Mouse (Mus musculus) c-Kit-positive CD71-negative TER-119-negative erythroid progenitor cells, embryonic 14.5 days (primary cell): ENCODE data around the gene Ppp1r9a.

ENCODE experiments used
- DNase-seq: peaks from one replicate; pipeline ENCODE4 v3.0.0-alpha.2; 2013; ENCODE audit warnings: low read depth

Ppp1r9a gene

DNA sequence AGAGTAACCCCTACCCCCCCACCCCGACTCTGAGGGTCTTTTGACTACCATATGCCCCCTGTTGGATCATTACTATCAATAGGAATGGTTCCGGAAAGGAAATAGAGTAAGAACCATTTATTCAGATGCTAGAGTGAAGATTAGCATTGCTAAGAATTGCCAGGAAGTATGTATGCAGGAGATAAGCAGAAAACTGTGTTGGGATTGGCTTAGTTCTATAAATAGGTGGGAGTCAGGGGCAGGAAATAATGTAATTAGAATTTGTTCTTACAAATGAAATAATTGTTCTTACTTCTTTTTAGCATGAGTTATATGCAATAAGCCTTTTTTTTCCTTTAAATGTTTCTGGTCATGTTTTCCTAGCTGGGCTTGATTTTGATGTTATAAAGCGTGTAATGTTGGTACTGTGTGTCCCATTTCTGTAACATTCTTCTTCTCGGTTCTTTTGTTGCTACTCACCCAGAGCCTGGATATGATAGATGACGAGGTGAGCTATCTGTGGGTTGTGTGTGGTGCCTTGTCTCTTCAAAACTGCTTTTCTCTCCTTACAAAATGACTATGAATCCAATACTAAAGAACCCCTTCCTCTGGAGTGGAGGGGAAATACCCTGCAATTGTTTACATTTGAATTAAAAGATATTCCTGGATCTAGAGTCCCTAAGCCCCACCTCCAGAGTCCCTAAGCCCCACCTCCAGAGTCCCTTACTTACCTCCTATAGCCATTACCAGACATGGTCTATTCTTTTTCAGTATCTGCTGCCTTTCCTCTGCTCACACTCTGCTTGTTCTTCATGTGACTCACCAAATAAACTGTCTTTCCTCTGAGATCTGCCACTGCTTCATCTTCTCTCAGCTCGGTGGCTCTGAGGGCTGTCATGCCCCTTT, 254.1 kb downstream of the Ppp1r9a start:
- no peak for DNase-seq

DNA sequence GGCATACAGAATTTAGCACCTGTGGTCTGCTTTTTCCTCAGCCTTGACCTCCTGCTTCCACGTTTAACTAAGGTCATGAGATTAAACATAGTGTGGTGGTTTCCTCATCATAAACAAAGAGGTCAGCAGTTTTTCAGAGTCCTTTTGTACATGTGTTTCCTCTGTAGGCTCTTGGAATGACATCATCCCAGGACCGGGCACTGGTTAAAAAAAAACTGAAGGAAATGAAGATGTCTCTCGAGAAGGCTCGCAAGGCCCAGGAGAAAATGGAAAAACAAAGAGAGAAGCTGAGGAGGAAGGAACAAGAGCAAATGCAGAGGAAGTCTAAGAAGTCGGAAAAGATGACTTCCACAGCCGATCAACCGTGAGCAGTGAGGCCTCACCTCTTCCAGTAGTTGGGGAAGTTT, 256.7 kb downstream of the Ppp1r9a start:
- DNase-seq, result no peak

DNA sequence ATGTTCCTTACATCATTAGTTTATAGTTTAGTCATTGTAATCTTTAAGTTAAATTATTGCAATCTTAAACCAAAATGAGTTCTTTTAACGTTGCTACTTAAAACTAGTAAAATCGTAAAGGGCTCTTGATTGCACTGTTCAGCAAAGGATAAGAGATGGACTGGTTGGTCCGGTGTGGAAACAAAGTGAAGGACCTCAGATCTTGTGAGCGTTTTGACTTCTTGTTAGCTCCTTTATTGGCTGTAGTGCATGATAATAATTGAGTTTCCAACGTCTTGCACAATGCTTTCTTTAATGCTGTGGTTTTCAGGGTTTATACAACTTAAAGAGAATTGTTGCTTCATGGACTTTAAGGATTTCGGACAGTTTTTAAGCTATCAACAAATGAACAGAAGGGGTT, 259.3 kb downstream of the Ppp1r9a start:
- no peak for DNase-seq

DNA sequence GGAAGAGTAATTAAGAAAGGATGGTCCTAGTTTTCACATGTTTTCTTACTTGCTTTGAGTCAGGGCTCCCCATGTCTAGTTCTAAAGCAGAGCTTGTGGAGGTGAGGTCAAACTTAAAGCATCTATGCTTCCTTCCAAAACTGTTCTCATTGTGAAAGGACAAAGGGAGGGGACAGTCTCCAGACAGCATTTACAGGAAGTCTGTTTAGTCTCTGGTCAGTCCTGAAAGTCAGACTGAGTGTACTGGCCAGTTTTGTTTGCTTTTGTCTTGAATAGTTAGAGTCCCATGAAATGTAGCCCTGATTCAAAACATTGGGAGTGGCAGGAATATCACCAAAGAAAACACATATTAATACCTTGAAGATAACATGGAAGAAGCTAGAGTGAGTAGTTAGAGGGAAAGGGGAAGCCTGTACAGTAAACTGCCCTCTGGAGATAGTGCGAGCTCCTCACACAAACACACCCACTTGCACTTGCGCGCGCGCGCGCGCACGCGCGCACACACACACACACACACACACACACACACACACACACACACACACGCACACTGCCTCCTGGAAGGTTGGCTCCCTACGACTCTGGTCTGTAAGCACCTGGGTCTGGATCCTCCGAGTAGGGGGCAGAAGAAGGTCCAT, 260.9 kb downstream of the Ppp1r9a start:
- DNase-seq, result no peak

DNA sequence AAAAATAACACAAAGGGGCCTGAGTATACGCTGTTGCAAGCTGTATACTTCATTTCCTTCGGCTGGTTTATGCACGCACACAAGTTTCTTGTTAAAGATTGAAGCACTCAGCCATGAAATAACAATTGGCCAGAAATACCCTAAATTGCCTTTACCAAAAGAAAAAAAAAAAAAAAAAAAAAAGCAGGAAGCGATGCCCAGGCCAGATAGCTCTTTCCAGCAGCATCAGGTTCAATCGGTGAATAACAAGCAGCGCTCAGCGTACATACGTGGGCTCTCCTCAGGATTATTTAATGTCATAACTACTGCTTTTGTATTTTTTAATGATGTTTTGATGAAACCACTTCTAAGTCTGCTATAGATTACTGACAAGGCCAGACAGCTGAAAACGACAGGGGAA, 262.1 kb downstream of the Ppp1r9a start:
- no peak for DNase-seq

DNA sequence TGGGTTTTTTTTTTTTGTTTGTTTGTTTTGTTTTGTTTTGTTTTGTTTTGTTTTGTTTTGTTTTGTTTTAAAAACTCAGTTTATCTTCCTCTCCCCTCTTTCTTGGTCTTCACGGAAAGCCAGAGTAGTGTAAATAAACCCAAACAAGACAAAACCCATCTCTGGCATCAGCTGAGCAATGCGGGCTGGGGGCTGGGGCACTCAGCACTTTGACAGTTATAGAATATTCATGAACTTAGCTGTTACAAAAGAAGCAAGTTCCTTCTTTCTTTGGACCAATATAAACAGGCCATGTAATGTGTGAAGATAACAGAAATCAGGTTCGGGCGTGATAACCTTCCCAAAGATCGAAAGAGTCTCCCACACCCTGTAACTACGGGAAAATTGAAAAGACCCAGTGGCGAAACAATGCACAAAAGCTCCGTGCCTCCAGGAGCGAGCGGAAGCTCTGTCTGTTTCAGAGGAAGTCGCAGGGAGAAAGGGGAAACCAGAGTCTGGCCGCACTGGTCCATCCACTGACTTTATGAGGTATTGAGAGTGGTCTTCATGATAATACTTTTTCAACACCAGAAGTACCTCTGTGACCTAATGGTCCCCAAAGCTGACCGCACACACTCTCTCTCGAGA, 264.4 kb downstream of the Ppp1r9a start:
- DNase-seq, result no peak

DNA sequence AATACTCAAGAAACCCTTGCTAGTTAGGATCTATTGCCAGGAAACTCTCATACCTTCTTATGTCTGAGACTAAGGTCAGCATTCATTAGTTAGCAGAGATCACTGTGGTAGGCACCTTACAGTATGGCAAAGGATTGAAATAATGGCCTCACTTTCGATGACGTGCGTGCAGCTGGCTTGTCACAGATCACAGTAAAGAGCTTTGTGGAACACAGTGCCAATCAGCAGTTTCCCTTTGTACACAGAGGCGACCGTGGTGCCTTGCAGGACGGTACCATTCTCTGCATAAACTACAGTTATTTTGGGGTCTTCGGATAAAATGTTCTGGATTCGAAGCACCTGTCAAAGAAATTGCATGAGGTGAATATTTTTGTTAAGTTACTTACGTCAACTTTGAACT, 265.4 kb downstream of the Ppp1r9a start:
- DNase-seq, result no peak

DNA sequence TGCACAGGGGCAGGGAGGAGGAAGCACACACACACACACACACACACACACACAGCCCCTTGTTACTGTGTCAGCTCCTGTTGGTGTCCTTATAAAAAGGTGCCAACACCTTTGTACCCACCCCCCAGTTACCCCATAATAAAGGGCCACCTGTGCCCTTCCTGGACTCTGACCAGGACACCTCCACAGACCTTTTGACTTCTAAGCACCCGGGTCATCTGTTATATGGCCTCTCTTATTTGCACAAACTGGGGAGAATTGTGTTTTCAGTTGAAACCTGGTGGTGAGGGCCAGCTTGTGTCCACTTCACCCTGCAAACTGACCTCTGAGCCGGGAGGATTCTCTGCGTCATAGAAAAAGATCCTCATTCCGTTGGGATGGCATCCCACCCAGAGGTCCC, 268.7 kb downstream of the Ppp1r9a start:
- no peak for DNase-seq

DNA sequence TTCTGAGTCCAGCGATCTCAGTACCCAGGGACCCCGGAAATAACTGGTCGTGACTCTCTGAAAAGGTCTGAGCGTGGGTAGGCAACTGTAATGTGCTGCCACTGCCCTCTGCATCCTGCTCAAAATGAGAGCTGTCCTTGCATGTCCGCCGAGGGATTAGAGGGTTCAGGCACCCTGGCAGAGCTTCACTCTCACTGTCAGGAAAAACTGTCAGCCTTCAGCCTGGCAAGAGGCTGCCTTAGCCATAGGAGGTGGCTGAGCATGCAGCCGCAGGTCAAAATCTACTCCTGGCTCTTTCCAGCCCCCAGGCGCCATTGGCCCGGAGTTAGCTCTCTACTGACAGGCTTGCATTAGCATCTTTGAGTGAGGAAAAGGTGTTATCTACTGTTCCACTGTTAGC, 269.9 kb downstream of the Ppp1r9a start:
- DNase-seq, result no peak

DNA sequence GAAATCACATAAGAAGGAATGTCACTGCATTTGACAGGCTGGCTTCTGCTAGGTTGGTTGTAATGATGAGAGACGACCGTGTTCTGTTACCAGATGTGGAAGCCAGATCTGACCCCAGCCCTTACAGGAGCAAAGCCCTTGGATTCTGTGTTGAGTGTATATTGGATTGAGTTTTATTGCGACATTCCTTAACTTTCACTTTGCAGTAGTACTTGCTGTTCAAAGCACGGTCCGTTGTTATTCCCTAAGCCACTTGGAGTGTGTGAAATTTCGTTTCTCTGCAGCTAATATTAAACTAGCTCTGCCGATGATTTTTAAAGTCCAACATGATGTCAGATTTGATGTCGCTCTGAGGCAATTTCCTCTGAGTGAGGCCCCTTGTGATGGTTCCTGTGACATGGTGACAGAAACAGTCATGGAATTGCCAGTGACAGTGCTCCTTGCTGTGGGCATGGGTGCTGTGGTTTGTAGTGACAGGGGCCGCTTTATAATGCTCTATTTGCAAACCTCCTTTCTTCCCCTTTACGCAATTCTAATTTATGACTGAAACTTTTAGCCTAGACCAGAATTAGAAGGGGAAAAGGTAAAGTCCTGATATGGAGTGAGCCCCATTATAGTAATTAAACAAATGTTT, 271.6 kb downstream of the Ppp1r9a start:
- no peak for DNase-seq

DNA sequence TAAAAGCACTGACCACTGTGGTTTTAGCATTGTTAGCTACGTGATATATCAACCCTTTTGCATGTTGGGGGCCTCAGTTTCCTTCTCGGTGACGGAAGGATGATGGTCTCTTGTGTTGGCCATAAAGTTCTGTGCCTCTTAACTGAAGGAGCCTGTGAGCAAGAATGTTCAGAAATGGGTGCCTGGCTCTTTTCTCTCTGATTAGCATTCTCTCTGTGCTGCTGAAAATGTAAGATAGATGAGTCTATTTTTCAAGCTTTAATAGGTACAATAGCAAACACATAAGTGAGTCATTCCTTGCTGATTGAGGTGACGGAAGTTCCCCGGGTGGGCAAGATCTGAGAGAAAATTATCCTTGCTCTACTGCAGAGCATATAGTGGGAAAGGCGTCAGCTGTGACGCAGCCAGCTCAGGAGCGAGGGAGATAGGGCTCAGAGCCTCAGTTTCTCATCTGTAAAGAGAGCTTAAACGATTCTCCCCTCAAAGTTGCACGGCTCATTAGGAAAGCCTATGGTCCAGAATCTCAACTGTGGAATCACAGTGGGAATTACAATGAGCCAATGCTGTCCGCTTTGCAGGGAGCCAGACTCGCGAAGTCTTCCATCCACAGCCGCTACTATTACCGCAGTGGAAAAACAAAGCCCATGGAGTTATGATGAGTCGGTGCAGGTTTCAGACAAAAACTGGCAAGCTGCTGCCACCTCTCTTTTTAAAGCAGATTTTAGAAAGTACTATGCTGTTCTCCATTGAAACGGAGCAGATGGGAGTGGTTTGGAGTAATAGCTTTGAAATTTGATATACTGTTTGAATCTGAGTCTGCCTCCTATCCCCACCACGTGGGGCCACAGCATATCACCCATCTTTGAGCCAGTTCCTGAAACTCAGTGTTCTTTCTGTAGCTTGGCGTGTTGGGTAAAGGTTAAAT, 275.5 kb downstream of the Ppp1r9a start:
- no peak for DNase-seq

DNA sequence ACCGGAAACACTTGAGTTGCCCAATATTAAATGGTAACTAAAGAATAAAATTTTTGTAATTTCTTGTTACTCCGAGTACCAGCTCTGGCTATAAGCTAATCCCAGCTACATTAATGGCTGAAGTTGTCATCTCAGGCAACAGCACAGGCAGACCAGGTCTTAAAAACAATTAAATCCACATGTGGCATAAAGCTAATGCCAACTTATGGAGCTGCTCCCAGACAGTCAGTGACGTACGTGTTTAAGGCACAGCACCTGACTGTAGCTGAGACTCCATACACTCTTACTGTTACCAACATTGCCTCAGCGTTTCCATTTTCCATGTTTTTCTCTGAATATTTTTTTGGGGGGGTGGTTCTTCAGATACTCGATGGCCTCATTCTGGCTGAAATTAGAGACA, 276.5 kb downstream of the Ppp1r9a start:
- DNase-seq, result no peak

DNA sequence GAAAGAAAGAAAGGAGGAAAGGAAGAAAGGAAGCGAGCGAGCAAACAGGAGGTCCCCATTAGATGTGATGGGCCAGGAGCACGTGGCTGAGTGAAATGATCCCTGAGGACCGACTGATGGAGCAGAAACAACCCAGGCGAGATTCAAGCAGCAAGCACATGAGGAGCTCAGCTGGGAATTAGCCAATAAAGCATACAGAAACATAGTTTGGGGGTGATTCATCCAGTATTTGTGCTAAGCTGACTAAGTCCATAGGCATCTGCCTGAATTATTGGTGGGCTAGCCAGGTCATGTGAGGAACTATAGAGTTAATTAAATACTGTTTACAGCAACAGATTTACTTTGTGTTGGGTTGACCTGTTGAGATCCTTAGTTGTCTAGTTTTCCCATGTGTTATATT, 277.9 kb downstream of the Ppp1r9a start:
- DNase-seq, result no peak

DNA sequence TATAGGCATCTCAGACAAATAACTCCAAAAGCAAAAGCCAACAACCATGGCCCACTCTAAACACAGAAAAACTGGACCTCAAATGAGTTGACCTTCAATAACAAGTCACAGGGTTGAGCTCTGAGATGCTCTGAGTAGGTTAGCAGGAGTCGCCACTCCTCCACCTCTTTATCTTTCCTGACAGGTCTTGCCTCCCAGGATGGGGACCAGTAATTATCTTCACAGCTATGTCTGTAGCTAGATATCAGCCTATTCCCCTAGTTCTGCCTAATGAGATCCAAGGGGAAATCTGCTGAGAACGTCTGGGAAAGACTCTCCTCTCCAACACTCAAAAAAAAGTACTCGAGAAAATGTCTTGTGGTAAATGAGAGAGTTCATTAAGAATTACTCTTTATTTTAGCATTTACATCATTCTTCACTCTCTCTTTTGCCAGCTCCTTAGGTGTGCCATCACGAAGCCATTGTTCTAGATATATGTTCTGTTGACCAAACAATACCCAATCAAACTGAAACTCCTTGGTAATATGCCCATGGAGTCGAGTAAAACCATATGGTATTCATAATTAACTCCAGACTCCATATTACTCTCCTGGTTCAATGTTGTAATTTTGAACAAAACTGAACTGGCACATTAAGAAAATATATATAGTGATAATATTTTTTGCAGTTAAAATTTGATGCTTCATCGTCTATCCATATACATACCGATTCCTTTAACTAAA, 283.7 kb downstream of the Ppp1r9a start:
- no peak for DNase-seq

DNA sequence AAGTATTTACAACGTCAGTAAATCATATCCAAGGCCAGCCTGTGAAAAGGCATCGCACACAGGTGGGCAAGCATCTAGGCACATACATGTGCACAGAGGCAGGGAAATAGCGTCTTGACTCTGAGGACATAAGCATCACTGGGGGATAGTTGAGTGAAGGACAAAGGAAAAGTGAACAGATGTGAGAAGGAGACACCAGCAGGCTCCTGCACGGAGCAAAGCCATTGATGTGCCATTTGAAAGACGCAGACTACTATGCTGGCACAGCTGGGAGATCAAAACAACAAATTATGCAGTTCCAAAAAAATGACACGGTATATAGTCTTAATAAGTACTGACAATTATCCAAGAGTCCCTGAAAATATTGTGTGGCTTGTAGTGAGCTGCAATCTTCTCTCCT, 284.9 kb downstream of the Ppp1r9a start:
- no peak for DNase-seq

DNA sequence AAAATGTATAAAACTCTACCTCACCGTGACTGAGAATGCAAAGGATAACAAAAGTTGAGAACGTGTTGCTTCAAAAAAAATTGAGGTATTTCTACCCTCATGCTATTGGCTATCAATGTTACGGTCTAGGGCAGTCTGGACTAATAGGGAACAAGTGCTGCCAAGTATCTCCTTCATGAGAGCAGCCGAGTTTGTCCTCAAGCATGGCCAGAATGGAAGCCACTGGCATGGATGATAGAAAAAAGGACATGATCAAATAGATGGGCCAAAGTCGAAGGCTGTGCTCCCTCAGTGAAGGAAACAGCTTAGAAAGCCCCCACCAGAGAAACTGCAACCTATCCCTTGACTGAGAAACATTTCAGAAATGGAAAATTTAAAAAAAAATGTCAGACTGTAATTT, 285.3 kb downstream of the Ppp1r9a start:
- DNase-seq, result no peak

DNA sequence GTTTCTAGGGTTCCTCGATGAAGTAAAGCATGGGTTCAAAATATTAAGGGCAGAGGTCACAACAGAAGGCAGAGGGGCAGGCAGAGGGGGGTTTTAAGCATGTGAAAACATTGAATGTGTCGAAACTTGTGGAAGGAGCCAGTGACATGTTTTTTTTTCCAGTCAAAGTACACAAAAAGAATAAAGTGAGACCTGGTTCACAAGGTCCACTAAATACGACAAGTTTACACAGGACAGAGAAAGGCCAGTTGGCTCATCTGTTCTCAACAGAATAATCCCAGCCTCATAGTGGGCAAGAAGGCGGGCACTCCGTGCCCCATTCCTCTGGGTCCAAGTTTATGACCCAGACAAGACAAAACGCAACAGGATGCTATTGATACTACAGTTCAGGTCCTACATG, 286.2 kb downstream of the Ppp1r9a start:
- no peak for DNase-seq

DNA sequence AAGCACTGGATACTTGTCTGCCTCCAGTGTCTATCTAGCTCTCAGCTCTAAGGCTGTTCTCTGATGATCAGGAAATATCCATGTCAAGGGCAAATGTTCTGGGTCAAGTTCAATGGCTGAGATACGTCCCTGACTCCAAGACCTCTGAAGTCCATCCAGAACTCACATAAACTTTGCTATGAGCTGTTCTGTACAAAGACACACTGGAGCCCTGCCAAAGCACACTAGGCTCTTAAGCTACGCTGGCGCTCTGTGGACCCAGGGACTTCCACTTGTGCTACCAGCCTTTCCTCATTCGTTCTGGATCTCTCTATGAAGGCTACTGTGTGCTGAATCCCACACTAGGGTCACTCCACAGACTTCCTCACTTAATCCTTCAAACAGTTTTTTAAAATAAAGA, 286.8 kb downstream of the Ppp1r9a start:
- no peak for DNase-seq

DNA sequence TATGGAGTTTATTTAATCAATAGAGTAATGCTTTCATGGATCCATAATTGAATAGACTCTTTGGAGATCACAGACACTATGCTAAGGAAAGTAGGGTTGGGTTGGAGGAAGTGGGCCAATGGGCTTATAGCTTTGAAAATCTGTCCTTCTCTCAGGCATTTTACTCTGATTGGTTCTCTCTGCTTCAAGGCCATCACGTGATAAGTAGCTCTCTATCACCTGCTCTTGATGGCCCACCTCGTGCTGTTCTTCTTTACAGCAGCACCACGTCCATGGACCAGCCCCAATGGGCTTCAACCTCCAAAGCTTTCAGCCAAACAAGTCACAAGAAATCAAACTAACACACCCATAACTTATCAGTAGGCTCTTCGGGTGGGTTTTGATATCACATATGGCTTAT, 288.0 kb downstream of the Ppp1r9a start:
- DNase-seq, result no peak

DNA sequence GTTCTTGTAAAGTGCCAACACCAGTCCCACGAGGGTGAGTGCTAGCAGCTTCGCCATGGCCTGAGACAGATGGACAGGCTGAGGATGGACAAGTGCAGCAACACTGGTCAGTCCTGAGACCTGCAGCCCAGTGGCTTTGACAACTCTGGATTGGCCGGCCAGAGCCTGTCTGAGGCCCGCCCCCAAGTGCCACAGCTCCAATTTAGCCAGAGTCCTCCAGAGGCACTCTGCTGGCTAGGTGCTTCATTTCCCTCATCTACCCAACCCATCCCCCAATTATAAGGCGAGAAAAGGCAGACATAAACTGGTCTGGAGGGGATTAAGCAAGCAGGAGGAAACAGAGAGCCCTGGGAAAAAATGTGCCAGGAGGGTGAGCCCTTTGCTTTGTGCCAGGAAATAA, 291.0 kb downstream of the Ppp1r9a start, which contains the start of gene Pon1:
TSS of gene Pon1 (minus strand) at position 254 of the 400 bp plus-strand sequence.
- no peak for DNase-seq

DNA sequence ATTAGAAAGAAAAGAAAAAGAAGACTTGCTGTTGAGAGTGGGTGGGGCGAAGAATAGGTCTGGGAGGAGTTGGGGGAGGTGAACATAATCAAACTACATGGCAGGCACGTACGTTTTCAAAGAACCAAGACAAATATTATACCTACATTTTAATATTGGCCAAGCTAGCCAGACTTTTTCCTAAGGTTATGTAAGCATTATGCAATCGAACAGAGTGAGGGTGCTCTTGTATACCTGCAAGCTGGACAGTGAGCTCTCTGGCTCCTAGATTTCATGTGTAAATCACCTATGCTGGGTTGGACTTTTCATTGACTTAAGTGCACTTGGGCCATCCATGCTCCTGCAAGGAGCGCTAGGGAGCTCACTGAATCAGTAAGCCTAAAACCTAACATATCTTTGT, 295.9 kb downstream of the Ppp1r9a start:
- DNase-seq, result no peak
